Mouse (Mus musculus): ENCODE measurements around the gene D10Wsu102e.

GRCm38 (mm10) chr10:83320396-83320795 lies 39.6 kb upstream of the D10Wsu102e start:
- TF ChIP-seq FLI1 (IDR thresholded peaks at IDR 0.05; ENCODE audit: low read length) (no peak), GATA1 (IDR thresholded peaks at IDR 0.05; ENCODE audit: borderline replicate concordance, low read length) (no peak)
